ENCODE assay signal across 9 mouse cellular contexts in genomic region chr11:69922796-69923195, GRCm38 (mm10). TPM values are rescaled to one million over a fixed set of nuclear protein-coding genes. Genes with fewer than 3 reads are reported as not detected.
DNase-seq lines count a peak whose midpoint lies in the region; ATAC-seq and TF ChIP-seq lines count a peak whose summit lies in the region.
"Had no signal": no experiment of that assay in that cellular context is flagged by ENCODE, and none has a peak within 500 bp of the region (broad histone marks: within the 10 kb centered on the region; RNA-seq: fewer than 3 reads in every experiment).

No protein-coding gene starts in this region.

- TF ChIP-seq CTCF in heart, postnatal 0 days (IDR thresholded peaks at IDR 0.05; ENCODE audit: low read depth): no peak
- TF ChIP-seq CTCF in ES-Bruce4 (IDR thresholded peaks at IDR 0.05; ENCODE audit: low read depth, low read length): no peak

- ATAC-seq in heart, postnatal 0 days (ENCODE audit: insufficient read depth, low read depth): no peak
- no peak for ATAC-seq in forebrain, embryonic 12.5 days (ENCODE audit: low FRiP score)
- no peak for ATAC-seq in frontal cortex, adult (ENCODE audit: low TSS enrichment)
- no peak for ATAC-seq in cerebellum, adult (ENCODE audit: insufficient number of reproducible peaks, low FRiP score, low TSS enrichment)

- 57% methylated on average over 3 of the region's 3 CpGs for WGBS in heart, postnatal 0 days
- 70% methylated on average over 3 of the region's 3 CpGs for WGBS in forebrain, embryonic 12.5 days
- 80% methylated on average over 3 of the region's 3 CpGs for WGBS in macrophage (ENCODE audit: missing documents)

- H3K36me3 ChIP-seq in heart, postnatal 0 days (replicated peaks; ENCODE audit: control insufficient read depth, insufficient read depth, low read length): peaks cover 13% of the 10 kb centered on the region
- peaks cover 22% of the 10 kb centered on the region for H3K36me3 ChIP-seq in ES-Bruce4 (ENCODE audit: control insufficient read depth, insufficient read depth, low read length, poor library complexity, severe bottlenecking)
- H3K36me3 ChIP-seq in forebrain, embryonic 12.5 days (replicated peaks): peaks cover 16% of the 10 kb centered on the region
- H3K36me3 ChIP-seq in macrophage (ENCODE audit: inconsistent target): peaks cover 10% of the 10 kb centered on the region; the same call in 1 of the 2 replicates

- no peaks in the 10 kb centered on the region for H3K9me3 ChIP-seq in heart, postnatal 0 days (replicated peaks; ENCODE audit: control insufficient read depth, low read length)
- H3K9me3 ChIP-seq in ES-Bruce4 (replicated peaks; ENCODE audit: control insufficient read depth, insufficient read depth, low read length, poor library complexity, severe bottlenecking): no peaks in the 10 kb centered on the region
- H3K9me3 ChIP-seq in forebrain, embryonic 12.5 days: no peaks in the 10 kb centered on the region

- DNase-seq in heart, postnatal 0 days (ENCODE audit: low spot score): no peak
- DNase-seq in heart, adult 9 months (ENCODE audit: low spot score in 2 of 2): no peak
- DNase-seq in c-Kit-positive CD71-positive TER-119-positive erythroid progenitor cells, embryonic 14.5 days (ENCODE audit: low spot score): no peak
- DNase-seq: right cerebral cortex, postnatal 14 days had no signal

- no peak for TF ChIP-seq POLR2A in ES-Bruce4 (IDR thresholded peaks at IDR 0.05; ENCODE audit: insufficient read depth, low read length)

- no peak overlapping the region for H3K4me3 ChIP-seq in heart, postnatal 0 days (ENCODE audit: low read depth, low read length)
- H3K4me3 ChIP-seq in ES-Bruce4 (ENCODE audit: low read depth, low read length) (0 out of 2 replicates have a peak overlapping the region, but pooled peaks have one; percentile 34), macrophage (ENCODE audit: inconsistent target) (peak overlapping the region; percentile 67; the same call in 1 of the 2 replicates)
- H3K4me3 ChIP-seq in forebrain, embryonic 12.5 days (replicated peaks): no peak overlapping the region

- peaks cover 9% of the 10 kb centered on the region for H3K4me1 ChIP-seq in heart, postnatal 0 days (ENCODE audit: control insufficient read depth, insufficient read depth)
- peaks cover 2% of the 10 kb centered on the region for H3K4me1 ChIP-seq in ES-Bruce4 (ENCODE audit: control insufficient read depth, insufficient read depth, low read length)
- peaks cover 19% of the 10 kb centered on the region for H3K4me1 ChIP-seq in forebrain, embryonic 12.5 days

- TF ChIP-seq EP300 in heart, postnatal 0 days (IDR thresholded peaks at IDR 0.05; ENCODE audit: low read depth): no peak
- TF ChIP-seq EP300 in ES-Bruce4 (IDR thresholded peaks at IDR 0.05; ENCODE audit: insufficient read depth, low read depth, low read length): no peak

- H3K4me2 ChIP-seq in heart, postnatal 0 days (ENCODE audit: low read depth, low read length): no peak overlapping the region
- H3K4me2 ChIP-seq in forebrain, embryonic 12.5 days: 0 out of 2 replicates have a peak overlapping the region, but pooled peaks have one; percentile 92

- H3K27ac ChIP-seq in heart, postnatal 0 days (ENCODE audit: low read depth): peak overlapping the region; percentile 98
- H3K27ac ChIP-seq in ES-Bruce4 (ENCODE audit: insufficient read depth, low read length): peak overlapping the region; percentile 98
- peak overlapping the region; percentile 94; the same call in 1 of the 2 replicates for H3K27ac ChIP-seq in forebrain, embryonic 12.5 days
- H3K27ac ChIP-seq in macrophage: peak overlapping the region; percentile 85

- no peaks in the 10 kb centered on the region for H3K27me3 ChIP-seq in heart, postnatal 0 days (ENCODE audit: control insufficient read depth, insufficient read depth, low read length)
- H3K27me3 ChIP-seq in ES-Bruce4 (ENCODE audit: control insufficient read depth, insufficient read depth, low read length, poor library complexity, severe bottlenecking): no peaks in the 10 kb centered on the region
- H3K27me3 ChIP-seq in forebrain, embryonic 12.5 days: no peaks in the 10 kb centered on the region

- H3K79me2 ChIP-seq in macrophage (ENCODE audit: inconsistent target): peaks cover 25% of the 10 kb centered on the region

- no peak overlapping the region for H3K9ac ChIP-seq in heart, postnatal 0 days (replicated peaks; ENCODE audit: low read depth, low read length)
- H3K9ac ChIP-seq in ES-Bruce4 (ENCODE audit: low read depth, poor library complexity, severe bottlenecking): peak overlapping the region; percentile 85
- peak overlapping the region; percentile 99; the same call in 1 of the 2 replicates for H3K9ac ChIP-seq in forebrain, embryonic 12.5 days

RNA-seq across cellular contexts. Expression of gene Eif5a, which starts 1.0 kb away (rescaled TPM):
- total RNA-seq in heart, postnatal 0 days (2014; rRNA removed; ENCODE audit: low replicate concordance): 469 and 504 TPM in 2 replicates
- 961 and 973 TPM in 2 replicates for polyA plus RNA-seq in heart, postnatal 0 days (2015; fragmentation: Nextera tagmentation; extraction: Ambion mirVana)
- polyA plus RNA-seq in ES-Bruce4 (2011; ENCODE audit: insufficient read depth, insufficient read length, low read depth, missing spikeins) (1,015 and 1,063 TPM in 2 replicates), macrophage (2018) (339 to 874 TPM (median 348 TPM) in 3 replicates)
- polyA plus RNA-seq in forebrain, embryonic 12.5 days (2016; fragmentation: Nextera tagmentation; extraction: Ambion mirVana): 1,678 TPM in 2 replicates
- total RNA-seq in macrophage (2018; cell fraction: chromatin; rRNA removed): 10 to 100 TPM; 27.9 to 98.6 (median 61.6) TPM
- 100 to 1,000 TPM; 386 to 564 (median 446) TPM for total RNA-seq in macrophage (2018; cell fraction: cytosol; rRNA removed)
- total RNA-seq in macrophage (2018; cell fraction: nucleus; rRNA removed): 100 to 1,000 TPM in 23 of 26 experiments, 10 to 100 TPM in 3; 73.8 to 334 (median 159) TPM

RNA-seq across cellular contexts. Expression of gene Gps2, which starts 9.1 kb away (rescaled TPM):
- 48.6 and 72.4 TPM in 2 replicates for total RNA-seq in heart, postnatal 0 days (2014; rRNA removed; ENCODE audit: low replicate concordance)
- 37.1 and 38.1 TPM in 2 replicates for polyA plus RNA-seq in heart, postnatal 0 days (2015; fragmentation: Nextera tagmentation; extraction: Ambion mirVana)
- 23.9 and 24.4 TPM in 2 replicates for polyA plus RNA-seq in ES-Bruce4 (2011; ENCODE audit: insufficient read depth, insufficient read length, low read depth, missing spikeins)
- polyA plus RNA-seq in forebrain, embryonic 12.5 days (2016; fragmentation: Nextera tagmentation; extraction: Ambion mirVana): 95.8 and 99.1 TPM in 2 replicates
- total RNA-seq in macrophage (2018; cell fraction: chromatin; rRNA removed): 100 to 1,000 TPM in 1 of 26 experiments, 10 to 100 TPM in 25; 37.3 to 100 (median 78.4) TPM
- 10 to 100 TPM; 24.5 to 46.2 (median 35.1) TPM for total RNA-seq in macrophage (2018; cell fraction: cytosol; rRNA removed)
- 10 to 100 TPM; 28.3 to 99.9 (median 49.1) TPM for total RNA-seq in macrophage (2018; cell fraction: nucleus; rRNA removed)
- polyA plus RNA-seq in macrophage (2018): 48.3 to 74.1 TPM (median 49.3 TPM) in 3 replicates

RNA-seq across cellular contexts. Expression of gene Ybx2, which starts 12.8 kb away (rescaled TPM):
- 16.0 and 25.6 TPM in 2 replicates for total RNA-seq in heart, postnatal 0 days (2014; rRNA removed; ENCODE audit: low replicate concordance)
- polyA plus RNA-seq in heart, postnatal 0 days (2015; fragmentation: Nextera tagmentation; extraction: Ambion mirVana): 4.9 and 7.9 TPM in 2 replicates
- polyA plus RNA-seq in ES-Bruce4 (2011; ENCODE audit: insufficient read depth, insufficient read length, low read depth, missing spikeins) (55.2 and 57.2 TPM in 2 replicates), macrophage (2018) (not detected in 3 replicates)
- 7.4 and 8.9 TPM in 2 replicates for polyA plus RNA-seq in forebrain, embryonic 12.5 days (2016; fragmentation: Nextera tagmentation; extraction: Ambion mirVana)
- total RNA-seq in macrophage (2018; cell fraction: chromatin; rRNA removed): not detected
- not detected for total RNA-seq in macrophage (2018; cell fraction: cytosol; rRNA removed)
- total RNA-seq in macrophage (2018; cell fraction: nucleus; rRNA removed): not detected

RNA-seq across cellular contexts. Expression of gene Neurl4, which starts 21.9 kb away (rescaled TPM):
- total RNA-seq in heart, postnatal 0 days (2014; rRNA removed; ENCODE audit: low replicate concordance): 39.2 and 59.5 TPM in 2 replicates
- 3.6 and 4.5 TPM in 2 replicates for polyA plus RNA-seq in heart, postnatal 0 days (2015; fragmentation: Nextera tagmentation; extraction: Ambion mirVana)
- polyA plus RNA-seq in ES-Bruce4 (2011; ENCODE audit: insufficient read depth, insufficient read length, low read depth, missing spikeins) (27.9 and 32.4 TPM in 2 replicates), macrophage (2018) (14.9 to 19.2 TPM (median 15.6 TPM) in 3 replicates)
- polyA plus RNA-seq in forebrain, embryonic 12.5 days (2016; fragmentation: Nextera tagmentation; extraction: Ambion mirVana): 18.9 and 19.3 TPM in 2 replicates
- 100 to 1,000 TPM in 8 of 26 experiments, 10 to 100 TPM in 18; 15.8 to 173 (median 76.4) TPM for total RNA-seq in macrophage (2018; cell fraction: chromatin; rRNA removed)
- total RNA-seq in macrophage (2018; cell fraction: cytosol; rRNA removed): 10 to 100 TPM in 25 of 26 experiments, 1 to 10 TPM in 1; 6.2 to 23.8 (median 16.5) TPM
- 10 to 100 TPM; 14.3 to 66.7 (median 40.0) TPM for total RNA-seq in macrophage (2018; cell fraction: nucleus; rRNA removed)

RNA-seq across cellular contexts. Expression of gene 2810408A11Rik, which starts 22.0 kb away (rescaled TPM):
- 1.8 and 6.3 TPM in 2 replicates for total RNA-seq in heart, postnatal 0 days (2014; rRNA removed; ENCODE audit: low replicate concordance)
- 2.8 and 3.9 TPM in 2 replicates for polyA plus RNA-seq in heart, postnatal 0 days (2015; fragmentation: Nextera tagmentation; extraction: Ambion mirVana)
- 11.6 and 13.1 TPM in 2 replicates for polyA plus RNA-seq in ES-Bruce4 (2011; ENCODE audit: insufficient read depth, insufficient read length, low read depth, missing spikeins)
- polyA plus RNA-seq in forebrain, embryonic 12.5 days (2016; fragmentation: Nextera tagmentation; extraction: Ambion mirVana): 22.4 TPM in 2 replicates
- total RNA-seq in macrophage (2018; cell fraction: chromatin; rRNA removed): 1 to 10 TPM in 2 of 26 experiments, under 1 TPM in 1, not detected in 23; 0.55 to 1.3 (median 1.2) TPM
- under 1 TPM in 8 of 26 experiments, not detected in 18; 0.05 to 0.19 (median 0.11) TPM for total RNA-seq in macrophage (2018; cell fraction: cytosol; rRNA removed)
- total RNA-seq in macrophage (2018; cell fraction: nucleus; rRNA removed): 1 to 10 TPM in 1 of 26 experiments, not detected in 25; 1.1 TPM
- polyA plus RNA-seq in macrophage (2018): not detected in 3 replicates

Comparison
In these comparisons a context has a peak if more than half of its experiments do, and no peak if none do; other contexts are left out.
1. H3K4me3 ChIP-seq: peak in ES-Bruce4 (single experiment) and macrophage (single experiment); none in heart, postnatal 0 days (single experiment) and forebrain, embryonic 12.5 days (single experiment).
2. Peak in every context shown above with its lines, with median percentiles within 50 percentile points of each other: H3K27ac ChIP-seq.